18 mouse cellular contexts compared by ENCODE assay signal in genomic region chr10:33723764-33724163, GRCm38 (mm10).
"Had no signal": no experiment of that assay in that cellular context is flagged by ENCODE, and none has a peak within 500 bp of the region (broad histone marks: within the 10 kb centered on the region; RNA-seq: fewer than 3 reads in every experiment).

No protein-coding gene starts in this region.

- ATAC-seq: midbrain, embryonic 16.5 days had no signal

- H3K27me3 ChIP-seq: midbrain, embryonic 12.5 days; neural tube, embryonic 13.5 days; neural tube, embryonic 15.5 days had no signal

- H3K4me3 ChIP-seq: midbrain, embryonic 10.5 days; midbrain, embryonic 12.5 days; myocyte; neural tube, embryonic 13.5 days; neural tube, embryonic 15.5 days had no signal

- H3K9ac ChIP-seq: lung, embryonic 14.5 days; midbrain, embryonic 12.5 days; neural tube, embryonic 13.5 days; neural tube, embryonic 15.5 days had no signal

- DNase-seq: lung, embryonic 14.5 days; lung, postnatal 10 days; lung, postnatal 4 days; midbrain, embryonic 14.5 days; retina, postnatal 1 day; right cerebral cortex, adult 18-20 months; right cerebral cortex, postnatal 25 days; right cerebral cortex, postnatal 4 days; spleen, adult 18-20 months; thymus, adult 18-20 months; thymus, postnatal 14 days; thymus, postnatal 36 days had no signal

- H3K27ac ChIP-seq: midbrain, embryonic 10.5 days; midbrain, embryonic 12.5 days; neural tube, embryonic 13.5 days; neural tube, embryonic 15.5 days had no signal

- H3K4me1 ChIP-seq: midbrain, embryonic 10.5 days; midbrain, embryonic 12.5 days; neural tube, embryonic 13.5 days; neural tube, embryonic 15.5 days had no signal

- H3K9me3 ChIP-seq: midbrain, embryonic 10.5 days; midbrain, embryonic 12.5 days; neural tube, embryonic 13.5 days; neural tube, embryonic 15.5 days had no signal

- H3K36me3 ChIP-seq: midbrain, embryonic 10.5 days; midbrain, embryonic 12.5 days; neural tube, embryonic 13.5 days; neural tube, embryonic 15.5 days had no signal

- H3K4me2 ChIP-seq: lung, embryonic 14.5 days; midbrain, embryonic 12.5 days; neural tube, embryonic 13.5 days; neural tube, embryonic 15.5 days had no signal
